Mouse (Mus musculus) kidney, postnatal 10 days (tissue): ENCODE results near the gene Srms.
"Not testable (repeated sequence)": the region's sequence is repeated elsewhere in the genome, so short reads cannot be mapped to it uniquely, and the experiment has no call there.

Source experiments
- DNase-seq: peaks from one replicate; pipeline ENCODE4 v3.0.0; 2021; ENCODE audit warnings: mixed read lengths

The Srms gene

DNA sequence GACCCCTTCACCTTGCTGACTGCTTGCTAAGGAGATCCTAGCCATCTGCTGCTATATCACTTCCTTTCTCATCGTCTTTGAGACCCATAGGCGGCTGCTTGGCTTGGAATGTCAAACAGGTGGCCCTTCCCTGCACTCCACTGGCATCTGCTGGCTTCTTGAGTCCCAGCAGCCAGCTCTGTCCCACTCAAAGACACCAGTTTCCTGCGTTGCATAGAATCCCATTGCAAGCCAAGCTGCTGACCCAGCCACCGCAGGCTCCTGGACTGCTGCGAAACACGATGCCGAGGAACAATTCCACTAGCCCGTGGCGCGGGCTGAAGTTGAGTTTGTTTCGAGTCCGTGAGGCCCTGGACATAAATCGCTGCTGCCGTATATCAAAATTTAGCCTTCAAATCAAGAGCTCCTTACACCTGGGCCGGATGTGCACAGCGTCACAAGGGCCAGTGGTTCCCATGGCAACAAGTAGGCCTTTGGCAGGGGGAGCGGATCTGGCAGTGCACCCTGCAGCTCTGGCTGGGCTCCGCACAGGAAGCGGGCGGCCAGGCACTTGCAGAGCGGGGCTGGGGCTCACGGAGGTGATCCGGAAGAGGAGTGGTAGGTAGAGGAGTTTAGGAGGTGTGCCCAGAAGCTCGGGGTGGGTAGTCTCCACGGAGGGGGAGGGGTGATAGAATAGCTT, 6.7 kb upstream of the Srms start, which contains the start of gene Fndc11:
TSS of gene Fndc11 (plus strand) at position 476 of the 679 bp plus-strand sequence.
- peak; percentile 88 for DNase-seq

DNA sequence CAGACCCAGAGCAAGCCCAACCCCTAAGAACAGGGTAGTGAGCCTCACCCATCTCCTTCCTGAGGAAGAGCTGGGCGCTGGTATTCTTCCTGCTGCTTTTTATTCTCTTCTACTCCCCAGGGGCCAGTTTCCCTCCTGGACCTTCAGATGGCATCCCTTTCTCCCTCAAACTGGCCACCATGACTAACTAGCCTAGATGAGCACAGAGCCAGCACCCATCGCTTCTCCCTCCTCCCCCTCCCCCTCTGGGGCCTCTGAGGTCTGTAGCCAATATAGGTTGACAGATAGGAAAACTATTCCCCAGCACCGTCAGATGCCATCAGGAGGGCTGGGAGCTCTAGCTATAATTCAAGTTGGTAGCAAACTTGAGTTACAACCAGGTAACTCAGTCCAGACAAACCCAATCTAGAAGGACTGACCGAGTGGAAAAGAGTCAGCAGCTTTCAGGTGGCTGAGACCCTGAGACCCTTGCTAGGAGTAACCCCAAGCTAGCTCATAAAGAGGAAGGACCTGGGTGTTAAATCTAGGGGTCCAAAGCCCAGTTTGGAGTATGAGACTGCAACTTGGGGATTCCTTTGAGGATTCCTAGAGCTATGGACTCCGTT, 6.0 kb upstream of the Srms start:
- DNase-seq, result no peak

DNA sequence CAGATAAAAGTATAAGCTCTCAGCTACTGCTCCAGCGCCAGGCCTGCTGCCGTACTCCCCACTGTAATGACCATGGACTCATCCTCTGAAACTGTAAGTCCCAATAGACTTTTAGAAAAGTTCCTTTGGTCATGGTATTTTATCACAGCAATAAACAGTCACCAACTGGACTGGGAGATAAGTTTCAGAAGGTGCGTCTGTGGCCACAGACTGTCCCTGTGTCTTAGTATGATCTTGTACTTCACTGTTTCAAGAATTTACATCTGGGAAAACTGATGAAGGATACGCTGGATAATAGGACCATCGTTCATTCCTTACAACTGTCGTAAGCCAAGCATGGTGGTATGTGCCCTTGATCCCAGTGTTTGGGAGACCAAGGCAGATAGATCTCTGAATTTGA, 3.1 kb upstream of the Srms start:
- no peak for DNase-seq

DNA sequence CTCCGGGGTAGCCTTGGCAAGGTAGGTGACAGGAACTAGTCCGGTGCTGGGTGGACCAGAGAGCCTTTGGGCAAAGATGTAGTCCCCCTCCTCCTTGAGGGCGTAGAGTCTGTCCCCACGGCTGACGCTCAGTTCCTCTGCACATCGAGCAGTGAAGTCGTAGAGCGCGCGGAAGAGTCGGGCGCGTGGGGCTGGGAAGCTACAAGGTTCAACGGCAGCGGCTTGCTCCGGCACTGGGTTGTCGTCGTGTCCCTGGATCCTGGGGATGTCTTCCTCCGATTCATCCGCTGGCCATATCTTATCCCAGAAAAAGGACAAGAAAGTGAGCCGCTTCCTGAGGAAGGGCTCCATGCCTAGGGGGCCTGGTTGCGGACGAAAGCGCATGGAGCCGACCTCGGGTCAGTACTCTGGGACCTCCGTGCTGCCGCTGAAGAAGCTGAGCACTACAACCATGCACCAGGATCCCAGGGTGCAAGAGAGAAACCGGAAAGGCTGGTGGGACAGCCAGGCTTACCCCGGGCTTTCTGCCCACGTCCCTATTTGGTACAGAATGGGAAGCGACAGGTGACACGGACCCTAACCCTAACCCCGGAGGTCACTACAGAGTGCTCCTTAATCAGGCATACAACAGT, 480 bp downstream of the Srms start:
- DNase-seq, result peak; percentile 29

DNA sequence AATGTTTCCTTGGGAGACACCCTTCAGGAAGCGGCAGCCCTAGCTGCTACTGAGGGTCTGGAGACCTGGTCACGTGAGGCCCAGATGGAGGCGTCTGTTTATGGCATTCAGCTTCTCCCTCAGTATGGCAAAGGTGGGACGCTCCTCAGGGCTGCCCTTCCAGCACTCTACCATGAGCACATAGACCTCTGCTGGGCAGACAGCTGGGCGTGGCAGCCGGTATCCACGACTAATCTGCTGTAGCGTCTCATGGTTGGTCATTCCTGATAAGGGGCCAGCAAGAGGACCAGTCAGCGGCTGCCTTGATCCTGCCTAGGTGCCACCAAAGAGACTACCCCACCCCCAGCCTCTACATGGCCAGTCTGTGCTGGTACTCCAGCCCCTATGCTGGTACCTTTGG, 6.9 kb downstream of the Srms start:
- DNase-seq, result no peak

DNA sequence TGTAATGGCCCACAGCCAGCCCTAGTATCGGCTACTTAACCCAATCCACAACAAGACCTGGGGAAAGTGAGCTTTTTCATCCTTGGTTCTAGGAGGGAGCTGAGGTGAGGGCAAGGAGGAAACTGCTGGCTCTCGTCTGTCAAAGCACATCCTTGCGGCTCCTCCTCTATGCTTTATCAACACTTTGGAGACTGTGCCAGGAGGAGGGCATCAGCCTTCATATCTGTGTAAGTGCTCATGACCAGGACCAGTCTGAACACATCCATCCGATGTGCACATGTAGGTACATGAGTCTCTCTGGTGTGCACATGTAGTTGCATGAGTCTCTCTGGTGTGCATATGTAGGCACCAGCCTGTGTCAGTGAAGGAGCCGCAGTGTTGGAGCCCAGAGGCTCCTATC, 7.3 kb downstream of the Srms start:
- no peak for DNase-seq

DNA sequence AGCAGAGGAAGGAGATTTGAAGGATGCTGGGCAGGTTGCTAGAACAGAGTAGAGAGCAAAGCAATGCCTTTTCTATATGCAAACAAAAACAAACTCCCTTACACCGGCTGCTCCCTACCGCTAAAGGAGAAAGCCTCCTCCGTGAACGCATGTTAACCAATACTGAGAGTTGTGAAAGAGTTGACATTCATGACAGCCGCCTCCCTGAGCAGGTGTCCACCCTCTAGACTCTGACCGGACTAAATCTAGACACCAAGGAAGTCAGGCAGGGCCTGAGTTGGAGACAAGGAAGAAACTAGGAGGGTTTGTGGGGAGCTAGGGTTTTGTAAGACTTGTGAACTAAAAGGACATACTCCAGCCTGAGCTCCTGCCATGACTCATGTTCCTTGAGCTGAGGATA, 10.1 kb downstream of the Srms start:
- no peak for DNase-seq

DNA sequence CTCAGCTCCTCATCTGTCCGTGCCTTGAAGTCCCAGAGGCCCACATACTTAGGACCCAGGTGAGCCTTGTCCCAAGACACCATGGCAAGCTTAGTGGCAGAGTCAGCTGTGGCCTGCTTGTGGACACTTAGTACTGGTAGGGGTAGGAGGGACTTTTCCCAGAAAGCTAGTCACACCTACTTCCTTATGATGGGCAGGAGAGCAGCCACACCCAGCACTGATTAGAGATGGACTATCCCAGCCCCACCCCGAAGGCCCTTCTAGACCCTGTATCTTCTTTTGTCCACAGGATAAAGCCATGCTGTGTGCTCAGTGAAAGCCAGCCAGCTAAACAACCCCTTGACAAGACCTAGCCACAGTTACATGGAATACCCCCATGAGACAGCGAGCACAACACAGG, 10.6 kb downstream of the Srms start, which contains the start of gene Ptk6:
TSS of gene Ptk6 (minus strand) at position 368 of the 400 bp plus-strand sequence.
- no peak for DNase-seq

DNA sequence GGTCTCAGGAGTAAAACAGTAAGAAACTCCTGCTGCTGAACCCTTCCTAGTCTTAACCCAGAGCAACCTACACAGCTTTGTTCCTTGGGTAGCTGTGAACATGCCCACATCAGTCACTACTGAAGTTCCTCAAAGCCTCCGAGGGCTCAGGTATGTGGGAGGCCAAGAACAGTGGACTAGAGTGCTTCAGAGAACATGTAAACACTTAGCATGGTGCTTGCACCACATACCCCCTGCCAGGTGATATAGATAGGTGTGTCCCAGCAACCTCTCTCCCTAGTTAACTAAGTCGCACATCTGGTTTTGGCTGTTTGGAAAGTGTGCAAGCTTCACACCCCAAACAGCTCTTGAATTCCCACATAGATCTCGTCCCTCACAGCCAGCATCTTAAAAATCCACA, 11.4 kb downstream of the Srms start:
- DNase-seq, result no peak

DNA sequence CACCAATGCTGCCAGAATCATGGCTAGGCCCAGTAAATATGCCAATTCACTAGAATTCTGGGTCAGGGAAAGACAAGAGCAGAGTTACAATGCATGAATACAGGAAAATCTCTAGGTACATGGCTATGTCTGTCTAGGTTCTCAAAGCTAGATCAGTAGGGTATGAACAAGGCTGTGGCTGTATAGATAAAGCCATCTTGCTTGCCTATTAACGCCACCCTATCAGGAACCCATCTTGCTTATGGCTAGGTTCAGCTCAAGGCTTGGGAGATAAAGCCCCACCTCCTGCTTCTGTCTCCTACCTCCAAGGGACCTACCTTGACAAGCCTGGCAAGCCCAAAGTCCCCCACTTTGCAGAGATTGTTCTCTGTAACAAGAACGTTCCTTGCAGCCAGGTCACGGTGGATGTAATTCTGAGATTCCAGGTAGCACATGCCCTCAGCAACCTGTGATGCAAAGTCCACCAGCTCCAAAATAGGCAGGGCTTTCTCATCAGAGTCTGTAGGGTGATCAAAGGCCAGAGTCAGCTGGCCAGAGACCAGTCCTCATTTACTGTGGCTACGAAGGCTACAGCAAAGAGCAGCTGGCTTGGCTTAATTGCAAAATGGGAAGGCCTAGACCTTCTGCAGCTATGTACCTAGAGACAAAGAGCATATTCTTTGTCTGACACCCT, 16.2 kb downstream of the Srms start:
- no peak for DNase-seq

DNA sequence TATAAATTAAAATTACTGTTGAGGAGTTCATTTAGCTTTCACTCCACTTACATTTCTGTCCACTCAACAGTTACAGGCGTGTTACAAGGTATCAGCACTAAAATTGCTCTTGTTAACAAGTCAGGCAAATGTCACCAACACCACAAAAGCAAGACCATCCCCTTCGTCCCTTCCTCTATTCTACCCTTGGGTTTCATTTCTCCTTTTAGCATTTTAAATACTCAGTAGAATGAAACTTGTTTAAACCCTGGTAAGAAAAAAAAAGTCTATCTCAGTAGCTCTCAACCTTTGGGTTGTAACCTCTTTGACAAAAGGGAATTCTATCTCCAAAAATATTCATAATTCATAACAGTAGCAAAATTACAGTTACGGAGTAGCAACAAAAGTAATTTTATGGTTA, 19.9 kb downstream of the Srms start:
- no peak for DNase-seq

DNA sequence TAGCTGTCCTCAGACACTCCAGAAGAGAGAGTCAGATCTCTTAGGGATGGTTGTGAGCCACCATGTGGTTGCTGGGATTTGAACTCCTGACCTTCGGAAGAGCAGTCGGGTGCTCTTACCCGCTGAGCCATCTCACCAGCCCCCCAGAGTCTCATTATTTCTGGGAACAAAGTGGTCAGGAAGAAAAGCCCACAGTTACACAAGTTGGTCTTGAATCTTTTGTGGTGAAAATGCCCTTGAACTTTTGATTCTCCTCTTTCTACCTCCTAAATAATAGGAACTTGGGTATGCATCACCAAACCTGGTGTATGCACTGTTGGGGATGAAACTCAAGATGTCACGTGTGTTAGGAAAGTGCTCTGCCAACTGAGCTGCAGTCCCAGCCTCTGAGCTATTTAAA, 21.0 kb downstream of the Srms start:
- DNase-seq, result no peak

DNA sequence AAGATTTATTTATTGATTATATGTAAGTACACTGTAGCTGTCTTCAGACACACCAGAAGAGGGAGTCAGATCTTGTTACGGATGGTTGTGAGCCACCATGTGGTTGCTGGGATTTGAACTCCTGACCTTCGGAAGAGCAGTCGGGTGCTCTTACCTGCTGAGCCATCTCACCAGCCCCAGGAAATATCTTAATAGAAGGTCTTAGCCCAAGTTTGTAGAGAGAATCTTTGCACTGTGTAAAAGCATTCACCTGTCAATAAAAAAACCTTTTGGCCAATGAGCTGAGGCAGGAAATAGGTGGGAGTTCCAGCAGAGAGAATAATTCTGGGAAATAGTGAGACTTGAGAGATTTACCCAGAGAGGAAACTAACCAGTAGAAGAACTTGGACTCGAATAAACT, 21.6 kb downstream of the Srms start:
- DNase-seq, result not testable (repeated sequence)

DNA sequence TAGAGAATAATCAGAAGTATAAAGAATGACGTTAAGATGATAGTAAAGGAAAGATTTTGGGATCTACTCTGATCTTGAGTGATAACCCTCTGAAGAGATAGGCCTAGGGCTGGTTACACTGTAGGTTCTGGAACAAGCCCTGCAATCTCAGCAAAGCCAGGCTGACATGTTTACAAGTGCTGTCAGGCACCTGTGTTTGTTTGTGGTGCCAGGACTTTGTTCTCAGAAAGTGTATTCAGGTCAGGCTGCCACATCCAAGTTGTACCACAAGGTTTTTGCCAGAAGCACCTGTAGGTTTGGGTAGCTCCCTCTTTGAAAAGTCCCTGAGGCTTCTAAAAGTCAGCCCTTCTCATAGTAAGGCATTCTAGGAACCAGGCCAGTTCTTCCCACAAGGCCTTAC, 23.7 kb downstream of the Srms start:
- no peak for DNase-seq

DNA sequence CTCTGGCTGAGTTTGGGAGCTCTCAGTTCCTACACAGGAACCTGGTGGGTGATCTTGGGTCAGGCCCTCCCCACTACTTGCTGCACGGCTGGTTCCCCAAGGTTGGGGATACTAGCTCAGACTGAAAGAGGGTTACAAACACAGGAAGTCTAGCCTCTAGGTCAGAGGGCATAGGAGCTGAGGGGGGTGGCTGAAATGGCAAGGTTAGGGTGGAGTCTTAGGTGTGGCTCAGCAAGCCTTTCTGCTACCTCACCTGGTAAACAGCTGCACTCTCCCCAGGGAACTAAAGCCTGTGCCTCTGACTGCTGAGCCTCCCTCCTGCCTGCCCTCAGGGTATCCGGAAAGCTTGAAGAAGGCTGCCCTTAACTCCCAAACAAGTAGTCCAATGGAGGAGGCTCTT, 24.3 kb downstream of the Srms start:
- peak; percentile 17 for DNase-seq

DNA sequence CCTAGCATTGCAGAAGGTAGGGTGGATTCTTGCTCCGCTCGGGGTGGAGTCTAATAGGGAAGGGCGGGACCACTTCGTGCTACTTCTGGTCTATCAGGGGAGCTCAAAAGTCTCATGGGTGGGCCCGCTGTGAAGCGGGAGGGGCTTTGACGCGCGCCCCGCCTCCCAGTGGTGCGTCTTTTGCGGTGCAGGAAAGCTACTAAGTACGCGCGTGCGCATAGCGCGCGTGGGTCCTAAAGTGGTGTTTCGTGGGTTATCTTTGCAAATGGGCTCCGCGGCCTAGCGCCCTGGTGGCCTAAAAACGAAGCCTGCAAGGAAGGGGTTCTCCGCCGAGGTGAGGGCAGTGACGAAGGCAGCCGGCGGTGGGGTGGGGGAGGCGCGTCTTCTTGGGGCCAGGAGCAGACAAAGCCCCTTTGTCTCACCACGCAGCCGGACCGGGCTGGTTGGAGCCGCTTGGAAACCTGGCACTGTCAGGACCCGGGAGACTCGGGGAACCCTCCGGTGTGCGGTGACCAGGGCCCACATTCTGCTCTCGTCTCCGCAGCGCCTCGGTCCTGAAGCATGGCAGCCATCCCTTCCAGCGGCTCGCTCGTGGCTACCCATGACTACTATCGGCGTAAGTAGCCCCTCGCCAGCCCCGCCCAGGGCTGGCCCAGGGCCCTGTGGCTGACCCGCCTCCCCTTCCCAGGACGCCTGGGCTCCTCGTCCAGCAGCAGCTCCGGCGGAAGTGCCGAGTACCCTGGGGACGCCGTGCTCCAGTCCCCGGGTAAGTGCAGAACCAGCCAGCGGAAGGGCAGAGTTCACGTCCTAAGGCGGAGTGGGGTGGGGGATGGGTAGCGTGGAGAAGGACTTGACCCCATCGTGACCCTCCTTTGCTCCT, 25.6 kb downstream of the Srms start, which contains the start of gene Ppdpf:
TSS of gene Ppdpf (plus strand) at position 127 of the 880 bp plus-strand sequence.
- peak; percentile 94 for DNase-seq

DNA sequence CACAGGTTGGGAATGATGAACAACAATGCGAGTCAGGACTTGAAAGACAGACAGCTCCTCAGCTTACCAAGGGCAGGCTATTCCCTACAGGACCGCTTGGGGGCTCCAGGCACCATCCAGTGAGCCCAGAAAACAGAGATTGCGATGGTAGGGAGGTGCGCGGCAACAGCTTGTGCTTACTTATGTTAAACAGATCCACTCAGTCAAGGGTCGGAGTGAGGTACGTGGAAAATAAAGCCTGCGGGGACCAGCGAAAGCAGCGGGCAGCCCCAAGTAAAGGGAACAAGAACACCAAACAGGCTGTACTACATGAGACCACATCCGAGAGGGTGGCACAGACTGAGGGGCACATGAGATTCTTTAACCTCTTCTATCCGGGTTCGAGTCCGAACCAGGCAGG, 26.4 kb downstream of the Srms start:
- peak; percentile 92 for DNase-seq

DNA sequence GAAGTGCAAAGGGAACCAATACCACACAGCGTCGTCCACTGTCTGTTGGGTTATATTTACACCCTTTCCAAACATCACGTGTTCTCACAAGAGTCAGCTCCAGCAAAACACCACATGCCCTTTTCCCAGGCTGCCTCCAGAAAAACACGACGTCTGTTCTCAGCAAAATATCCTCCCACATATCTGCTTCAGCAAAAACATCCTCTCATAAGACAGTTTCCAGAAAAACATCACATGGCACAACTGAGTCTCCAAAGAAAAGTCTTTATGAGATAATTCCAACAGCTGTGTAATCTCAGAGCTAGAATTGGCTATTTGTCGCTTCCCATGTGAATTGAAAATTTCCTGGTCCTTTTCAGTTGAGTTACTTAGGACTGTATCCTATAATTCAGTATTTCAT, 32.1 kb downstream of the Srms start:
- DNase-seq, result no peak

DNA sequence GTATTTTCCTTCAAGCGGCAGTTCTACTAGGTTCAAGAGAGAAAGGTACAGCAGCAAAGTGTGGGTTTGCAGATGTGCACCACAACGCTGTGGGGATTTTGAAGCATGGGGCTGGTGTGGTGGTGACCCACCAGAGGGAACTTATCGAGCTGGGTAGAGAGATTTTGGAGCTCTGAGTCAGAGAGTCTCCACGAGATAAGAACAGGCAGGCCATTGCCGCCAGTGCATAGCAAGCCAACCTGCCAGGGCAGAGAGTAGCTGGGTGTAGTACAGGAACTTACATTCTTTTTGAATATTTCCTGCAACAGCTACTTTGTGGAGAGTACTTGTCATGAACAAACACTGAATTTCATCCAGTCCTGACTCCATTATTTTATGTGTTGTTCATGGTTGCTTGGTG, 34.5 kb downstream of the Srms start:
- no peak for DNase-seq

DNA sequence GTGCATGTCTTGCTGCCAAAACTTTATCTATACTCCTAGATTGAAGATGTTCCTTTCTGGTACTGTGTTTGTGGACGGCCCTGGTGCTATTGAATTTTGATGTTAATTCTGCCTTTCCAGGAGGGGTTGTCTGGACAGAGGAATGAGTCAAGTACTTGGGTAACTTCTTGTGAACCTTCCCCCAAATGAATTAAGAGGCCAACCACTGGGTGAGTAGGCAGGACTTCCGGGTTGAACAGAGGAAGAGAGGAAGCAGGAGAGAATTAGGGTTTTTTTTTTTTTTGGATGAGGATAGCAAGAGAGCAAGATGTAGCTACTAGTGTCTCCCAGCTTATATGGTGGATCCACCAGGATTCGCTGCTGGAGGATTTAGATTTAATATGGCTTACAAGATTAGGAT, 35.0 kb downstream of the Srms start:
- DNase-seq, result no peak

DNA sequence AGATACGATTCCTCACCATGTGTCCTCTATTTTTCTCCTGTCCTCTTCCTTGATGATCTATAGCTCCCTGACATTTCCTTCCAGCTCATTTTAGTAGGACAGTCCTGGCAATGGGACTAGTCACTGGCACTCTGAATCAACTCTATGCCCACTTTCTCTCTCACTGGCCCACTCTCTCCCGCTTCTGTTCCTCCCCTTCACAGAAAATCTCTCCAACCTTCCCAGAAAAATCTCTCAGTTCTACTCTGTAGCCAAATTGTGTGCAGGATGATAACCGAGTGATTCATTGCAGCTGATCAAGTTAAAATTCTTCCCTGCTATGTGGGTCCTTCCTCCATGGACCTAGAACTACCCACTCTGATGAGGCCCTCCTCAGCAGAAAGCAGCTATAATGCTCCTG, 38.3 kb downstream of the Srms start:
- DNase-seq, result no peak

DNA sequence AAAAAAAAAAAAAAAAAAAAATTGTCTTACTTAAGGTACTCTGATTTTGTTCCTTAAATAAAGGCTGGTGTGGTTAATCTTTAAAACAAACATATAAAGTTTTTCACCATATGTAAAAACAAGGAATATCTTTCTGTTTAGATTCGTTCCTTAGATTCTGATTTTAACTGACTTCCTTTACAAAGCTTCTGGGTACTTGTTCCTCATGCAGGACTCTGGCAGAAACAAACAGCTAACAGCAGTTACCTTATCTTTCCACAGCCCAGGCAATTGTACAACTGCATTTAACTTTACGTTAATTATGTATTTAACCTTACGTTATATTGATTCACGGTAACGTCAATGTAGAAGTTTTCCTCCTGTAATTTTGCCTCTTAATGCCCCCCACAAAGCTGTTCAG, 46.5 kb downstream of the Srms start:
- no peak for DNase-seq

DNA sequence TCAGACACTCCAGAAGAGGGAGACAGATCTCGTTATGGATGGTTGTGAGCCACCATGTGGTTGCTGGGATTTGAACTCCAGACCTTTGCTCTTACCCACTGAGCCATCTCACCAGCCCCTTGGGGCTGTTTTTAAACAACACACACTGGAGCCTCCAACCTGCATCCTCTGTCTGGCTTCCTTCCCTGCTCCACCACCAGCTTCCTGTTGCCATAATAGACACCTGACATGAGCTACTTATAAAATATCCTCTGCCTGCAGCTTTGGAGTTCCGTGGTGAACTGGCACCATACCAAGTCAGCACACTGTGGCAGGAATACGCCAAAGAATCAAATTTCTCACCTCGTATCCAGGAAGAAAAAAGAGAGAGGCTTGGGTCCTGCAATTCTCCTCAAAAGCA, 52.2 kb downstream of the Srms start:
- DNase-seq, result no peak
